Mouse (Mus musculus) activated CD4-positive, CD25-positive, alpha-beta regulatory T cell (primary cell): ENCODE measurements around the gene Gm14393. TPM values are rescaled to one million over a fixed set of nuclear protein-coding genes. Genes with fewer than 3 reads are reported as not detected.

ENCODE experiments used
- polyA plus RNA-seq, 2 experiments: library from polyadenylated mRNA; unstranded; fragments of 100-300 nt; shearing (Covaris generic); gene quantifications; one replicate each; pipeline ENCODE4 v1.2.1; 2017

The Gm14393 gene
- polyA plus RNA-seq = not detected

GRCm38 (mm10) chr2:175067681-175068261, at the start of gene Gm14393:
Gene Gm14393 (minus strand): TSS chr2:175067781.

Other genes starting within 250 kb of the Gm14393 start
- not detected for gene Gm14444, start 57.5 kb downstream of the Gm14393 start, polyA plus RNA-seq
- gene Gm14399, start 74.2 kb upstream of the Gm14393 start, polyA plus RNA-seq = 1 to 10 TPM; 8.3 to 8.8 TPM
- gene Gm14443, start 108.1 kb upstream of the Gm14393 start, polyA plus RNA-seq = under 1 TPM; 0.10 to 0.15 TPM
- gene Gm14391, start 139.1 kb upstream of the Gm14393 start, polyA plus RNA-seq = 1 to 10 TPM; 1.3 to 1.7 TPM
- 1 to 10 TPM; 1.0 to 2.4 TPM for gene Gm14440, start 207.3 kb upstream of the Gm14393 start, polyA plus RNA-seq